Mouse (Mus musculus) ES-CJ7 (cell line): ENCODE data around the gene 2310007B03Rik.

ENCODE experiments used
- DNase-seq: peaks from one replicate; pipeline ENCODE4 v3.0.0; 2011; ENCODE audit warnings: low read depth, low spot score

The 2310007B03Rik gene

GRCm38 (mm10) chr1:93159566-93160500, 915 bp downstream of the 2310007B03Rik start:
- DNase-seq = no peak

- DNase-seq = no peak
Observed at GRCm38 (mm10) chr1:93158916-93159315, 1.8 kb downstream of the 2310007B03Rik start.

GRCm38 (mm10) chr1:93157566-93157965, 3.2 kb downstream of the 2310007B03Rik start:
- DNase-seq = no peak

GRCm38 (mm10) chr1:93150907-93151661, 9.7 kb downstream of the 2310007B03Rik start:
- no peak for DNase-seq

GRCm38 (mm10) chr1:93144176-93144575, 16.6 kb downstream of the 2310007B03Rik start:
- no peak for DNase-seq

- no peak for DNase-seq
Observed at GRCm38 (mm10) chr1:93142871-93143270, 17.9 kb downstream of the 2310007B03Rik start.

- DNase-seq = no peak
Observed at GRCm38 (mm10) chr1:93139713-93140112, 21.0 kb downstream of the 2310007B03Rik start.

GRCm38 (mm10) chr1:93138534-93138933, 22.2 kb downstream of the 2310007B03Rik start:
- no peak for DNase-seq

- no peak for DNase-seq
Observed at GRCm38 (mm10) chr1:93135036-93135526, 25.7 kb downstream of the 2310007B03Rik start, which contains the start of gene Agxt. Agxt (plus strand) TSS chr1:93135240.

- DNase-seq = no peak
Observed at GRCm38 (mm10) chr1:93132676-93133075, 28.1 kb downstream of the 2310007B03Rik start.

GRCm38 (mm10) chr1:93130242-93130983, 30.3 kb downstream of the 2310007B03Rik start:
- DNase-seq = no peak

GRCm38 (mm10) chr1:93128710-93129349, 31.9 kb downstream of the 2310007B03Rik start:
- DNase-seq = peak; percentile 77

GRCm38 (mm10) chr1:93128209-93128608, 32.5 kb downstream of the 2310007B03Rik start:
- no peak for DNase-seq

GRCm38 (mm10) chr1:93125256-93125655, 35.5 kb downstream of the 2310007B03Rik start:
- DNase-seq = no peak

GRCm38 (mm10) chr1:93124066-93124465, 36.7 kb downstream of the 2310007B03Rik start:
- no peak for DNase-seq

GRCm38 (mm10) chr1:93123179-93123854, 37.4 kb downstream of the 2310007B03Rik start:
- DNase-seq = no peak

GRCm38 (mm10) chr1:93118816-93119215, 41.9 kb downstream of the 2310007B03Rik start:
- no peak for DNase-seq

GRCm38 (mm10) chr1:93115471-93115870, 45.3 kb downstream of the 2310007B03Rik start:
- no peak for DNase-seq

- DNase-seq = peak; percentile 98
Observed at GRCm38 (mm10) chr1:93114713-93115463, 45.9 kb downstream of the 2310007B03Rik start.

- no peak for DNase-seq
Observed at GRCm38 (mm10) chr1:93102700-93103099, 58.0 kb downstream of the 2310007B03Rik start.
